Mouse (Mus musculus) ovary, postnatal 10 days (tissue): ENCODE measurements around the gene Serpina1e.

ENCODE experiments used
- DNase-seq: peaks from one replicate; pipeline ENCODE4 v3.0.0; 2022; ENCODE audit warnings: low spot score

Serpina1e gene

DNA sequence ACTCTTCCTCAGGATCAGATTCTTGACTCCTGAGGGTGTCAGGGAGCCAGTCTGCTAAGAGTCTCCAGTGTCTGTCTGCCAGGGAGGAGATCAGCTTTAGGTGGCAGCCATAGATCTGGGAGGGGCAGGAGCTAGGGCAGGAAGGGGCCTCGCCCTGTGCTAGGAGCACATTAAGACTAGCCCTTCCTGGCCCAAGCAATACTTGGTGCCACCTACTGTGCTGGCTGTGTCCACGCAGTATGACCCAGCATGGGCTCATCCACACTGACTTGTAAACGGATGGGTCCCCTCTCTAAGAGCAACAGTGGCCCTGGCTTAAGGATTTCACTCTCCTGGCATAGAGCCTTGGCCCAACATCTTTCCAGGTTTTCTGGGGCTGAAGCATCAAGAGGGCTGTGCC lies at the start of gene Serpina1e:
TSS of gene Serpina1e (minus strand) at position 178 of the 400 bp plus-strand sequence.
- no peak for DNase-seq

DNA sequence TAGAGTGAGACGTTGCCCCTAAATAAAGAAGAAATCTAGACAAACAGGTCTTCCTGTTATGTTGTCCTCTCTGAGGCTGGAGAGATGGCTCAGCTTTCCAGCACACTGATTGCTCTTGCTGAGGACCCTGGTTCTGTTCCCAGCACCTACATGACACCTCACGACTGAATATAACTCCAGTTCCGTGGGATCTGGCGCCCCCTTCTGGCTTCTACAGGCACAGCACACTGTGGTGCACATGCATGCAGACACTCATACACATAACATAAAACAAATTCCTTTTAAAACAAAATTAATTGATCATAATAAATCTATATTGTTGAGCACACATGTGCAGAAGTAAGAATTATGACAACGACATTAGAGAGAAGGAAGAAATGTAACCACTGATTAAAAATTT lies 45.9 kb upstream of the Serpina1e start:
- no peak for DNase-seq

DNA sequence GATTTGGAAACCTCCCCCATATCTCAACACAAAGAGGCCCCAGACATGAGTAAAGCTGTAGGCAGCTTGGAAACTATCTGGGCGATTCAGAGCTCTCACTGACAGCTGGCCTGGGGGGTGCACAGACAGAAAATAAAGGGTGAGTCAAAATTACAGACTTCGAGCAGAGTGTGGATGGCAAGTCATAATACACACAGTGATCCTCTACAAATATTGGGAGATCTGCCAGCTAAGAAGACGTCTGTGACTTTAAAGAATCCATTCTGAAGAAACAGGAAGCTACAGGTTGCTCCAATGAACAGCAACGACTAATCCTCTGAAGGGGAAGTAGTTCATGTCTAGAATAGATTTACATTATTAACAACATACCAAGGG lies 44.5 kb upstream of the Serpina1e start:
- no peak for DNase-seq

DNA sequence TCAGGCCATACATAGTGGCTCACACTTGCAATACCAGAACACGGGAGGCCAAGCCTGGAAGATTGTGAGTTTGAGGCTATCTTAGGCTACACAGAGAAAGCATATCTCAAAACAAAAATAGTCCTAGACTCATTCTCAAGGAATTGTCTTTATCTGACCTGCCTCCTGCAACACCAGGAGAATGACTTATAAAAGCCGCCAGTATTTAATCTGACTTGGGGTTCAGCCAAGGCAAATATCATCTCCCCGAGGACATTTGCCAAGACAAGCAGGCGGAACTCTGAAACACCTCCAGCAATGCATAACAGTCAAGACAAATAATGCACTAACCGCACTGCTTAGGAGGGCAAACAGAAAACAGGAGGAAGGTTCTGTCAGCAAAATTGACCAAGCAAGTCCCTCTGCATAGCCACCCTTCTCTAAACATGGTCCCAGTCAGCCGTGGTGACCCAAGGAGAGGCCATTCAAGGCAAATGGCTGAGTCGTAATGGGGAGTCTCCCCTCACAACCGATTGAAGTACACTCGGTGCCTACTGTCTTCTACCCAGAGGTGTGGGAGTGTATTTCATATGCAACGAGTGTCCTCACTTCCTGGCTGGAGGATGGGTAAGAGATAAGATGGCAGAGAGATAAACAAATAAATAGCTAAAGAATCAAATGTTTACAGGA lies 43.9 kb upstream of the Serpina1e start:
- no peak for DNase-seq

DNA sequence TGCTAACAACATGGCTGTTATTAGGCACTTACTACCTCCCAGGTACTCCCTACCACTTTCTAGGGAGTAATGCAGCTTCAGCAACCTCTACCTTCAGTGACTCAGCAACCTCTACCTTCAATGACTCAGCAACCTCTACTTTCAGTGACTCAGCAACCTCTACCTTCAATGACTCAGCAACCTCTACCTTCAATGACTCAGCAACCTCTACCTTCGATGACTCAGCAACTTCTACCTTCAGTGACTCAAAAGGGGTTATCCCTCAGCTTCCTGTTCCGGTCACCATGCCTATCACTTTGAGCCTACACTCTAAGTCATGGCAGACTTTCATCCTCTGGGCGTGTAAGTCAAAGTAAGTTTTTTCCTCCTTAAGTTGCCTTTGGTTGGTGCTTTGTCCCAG lies 41.8 kb upstream of the Serpina1e start:
- DNase-seq = no peak

DNA sequence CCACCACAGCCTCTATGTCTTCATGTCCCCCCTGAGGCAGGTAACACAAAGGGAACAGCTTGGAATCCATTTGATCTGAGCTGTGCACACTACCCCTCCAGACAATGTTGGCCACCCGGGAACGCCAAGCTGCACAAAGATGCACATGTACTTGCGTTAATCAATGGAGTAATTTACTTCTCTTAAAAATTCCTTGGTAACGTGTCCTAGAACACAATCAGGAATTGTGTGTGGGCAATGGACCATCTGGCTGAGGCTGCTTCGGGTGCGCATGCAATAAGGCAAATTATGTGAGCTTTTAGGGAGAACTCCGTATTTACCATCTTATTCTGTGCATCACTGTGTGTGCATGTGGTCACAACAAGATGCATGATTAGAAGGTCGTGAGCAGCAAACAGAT lies 40.8 kb upstream of the Serpina1e start:
- no peak for DNase-seq

DNA sequence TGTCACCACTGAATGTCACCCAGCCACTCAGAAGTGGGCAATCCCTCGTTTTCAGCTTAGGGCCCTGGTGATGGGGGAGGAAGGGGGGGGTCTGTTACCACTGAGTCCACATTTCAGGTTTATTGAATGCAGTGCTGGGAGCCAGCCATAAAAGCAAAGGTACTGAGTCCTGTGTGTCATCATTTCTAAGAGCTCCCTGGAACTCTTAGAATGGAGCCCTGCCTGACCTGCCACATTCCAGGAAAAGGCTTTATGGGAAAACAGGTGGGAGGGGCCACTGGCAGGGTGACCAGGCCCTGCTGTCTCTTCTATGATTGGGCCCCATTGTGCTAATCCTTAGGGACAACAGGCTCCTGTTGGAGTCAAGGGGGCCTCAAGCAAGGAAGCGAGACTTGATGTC lies 37.7 kb upstream of the Serpina1e start:
- DNase-seq = no peak

DNA sequence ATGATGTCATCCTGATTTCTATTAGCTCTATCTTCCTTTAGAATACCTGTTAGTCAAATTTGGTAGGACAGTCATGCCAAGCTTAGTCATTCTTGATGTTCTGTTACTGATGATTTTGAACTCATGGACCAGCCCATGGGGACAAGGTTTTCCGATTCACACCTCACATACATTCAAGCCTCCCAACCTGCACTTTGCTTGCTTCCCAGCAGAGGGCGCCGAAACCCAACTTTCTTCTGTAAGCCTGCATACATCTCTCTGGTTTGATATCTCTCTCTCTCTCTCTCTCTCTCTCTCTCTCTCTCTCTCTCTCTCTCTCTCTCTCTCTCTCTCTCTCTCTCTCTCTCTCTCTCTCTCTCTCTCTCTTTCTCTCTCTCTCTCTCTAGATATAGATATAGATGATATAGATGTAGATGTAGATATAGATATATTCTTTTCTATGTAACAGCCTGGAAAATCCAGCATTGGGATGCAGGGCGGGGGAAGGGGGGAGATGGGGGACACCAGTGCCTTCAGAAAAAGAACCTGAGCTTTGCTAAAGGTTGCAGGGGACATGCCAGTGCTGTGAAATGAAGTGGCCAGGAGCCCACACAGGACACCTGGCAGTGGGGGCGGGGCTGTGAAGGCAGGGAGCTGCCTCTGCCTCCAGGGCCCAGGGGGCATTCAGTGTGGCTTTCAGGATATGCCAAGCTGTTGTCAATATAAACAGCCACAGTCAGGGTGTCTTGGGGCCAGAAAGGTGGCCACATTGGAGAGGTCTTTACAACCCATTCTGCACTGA lies 36.7 kb upstream of the Serpina1e start:
- peak; percentile 50 for DNase-seq

DNA sequence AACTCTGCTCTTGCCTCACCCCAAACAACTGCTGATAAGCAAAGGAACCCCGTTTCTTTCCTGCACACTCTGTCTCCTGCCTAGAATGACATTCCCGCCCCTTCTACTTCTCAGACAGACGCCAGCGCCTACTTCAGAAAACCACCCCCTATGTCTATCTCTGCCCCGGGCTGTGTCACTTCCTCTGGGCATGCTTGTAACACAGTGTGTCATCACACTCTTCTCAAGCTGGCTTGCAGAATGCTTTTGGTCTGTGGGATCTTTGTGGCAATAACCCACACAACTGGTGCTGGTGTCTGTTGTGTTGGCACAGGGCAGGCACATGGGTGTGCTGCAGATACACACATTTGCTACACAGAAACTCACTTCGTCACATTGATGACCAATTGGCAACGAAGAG lies 34.2 kb upstream of the Serpina1e start:
- no peak for DNase-seq

DNA sequence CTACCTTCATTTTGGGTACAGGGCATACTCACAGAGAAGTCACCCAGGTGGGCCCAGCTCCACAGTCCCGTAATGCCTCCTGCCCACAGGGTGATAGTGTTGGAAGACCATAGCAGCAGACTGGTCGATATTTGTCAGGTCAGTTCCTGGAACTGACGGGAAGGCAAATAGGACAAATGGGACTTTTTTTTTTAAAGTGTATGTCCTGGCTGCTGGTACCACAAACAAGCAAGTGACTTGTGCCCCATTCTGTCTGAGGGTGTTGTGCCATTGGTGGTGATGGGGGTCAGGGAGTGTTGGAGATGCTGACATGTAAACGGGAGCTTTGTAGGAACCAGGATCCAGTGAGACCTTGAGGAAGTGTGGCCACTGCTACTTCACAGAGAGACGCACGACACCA lies 31.1 kb upstream of the Serpina1e start, which contains the start of gene Serpina11:
TSS of gene Serpina11 (minus strand) at position 101 of the 400 bp plus-strand sequence.
- no peak for DNase-seq

DNA sequence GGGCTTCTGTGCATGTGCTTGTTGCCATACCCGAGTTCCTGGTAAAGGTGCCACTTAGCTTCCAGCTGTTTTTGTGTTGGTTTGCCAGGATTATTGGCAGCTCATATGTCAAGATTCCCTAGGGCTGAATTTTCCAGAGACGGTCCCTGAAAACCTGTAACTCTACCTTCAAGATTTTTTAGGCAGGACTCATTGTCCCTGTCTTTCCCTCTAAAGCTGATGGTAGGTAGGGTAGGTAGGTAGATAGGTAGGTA lies 30.7 kb upstream of the Serpina1e start:
- no peak for DNase-seq

DNA sequence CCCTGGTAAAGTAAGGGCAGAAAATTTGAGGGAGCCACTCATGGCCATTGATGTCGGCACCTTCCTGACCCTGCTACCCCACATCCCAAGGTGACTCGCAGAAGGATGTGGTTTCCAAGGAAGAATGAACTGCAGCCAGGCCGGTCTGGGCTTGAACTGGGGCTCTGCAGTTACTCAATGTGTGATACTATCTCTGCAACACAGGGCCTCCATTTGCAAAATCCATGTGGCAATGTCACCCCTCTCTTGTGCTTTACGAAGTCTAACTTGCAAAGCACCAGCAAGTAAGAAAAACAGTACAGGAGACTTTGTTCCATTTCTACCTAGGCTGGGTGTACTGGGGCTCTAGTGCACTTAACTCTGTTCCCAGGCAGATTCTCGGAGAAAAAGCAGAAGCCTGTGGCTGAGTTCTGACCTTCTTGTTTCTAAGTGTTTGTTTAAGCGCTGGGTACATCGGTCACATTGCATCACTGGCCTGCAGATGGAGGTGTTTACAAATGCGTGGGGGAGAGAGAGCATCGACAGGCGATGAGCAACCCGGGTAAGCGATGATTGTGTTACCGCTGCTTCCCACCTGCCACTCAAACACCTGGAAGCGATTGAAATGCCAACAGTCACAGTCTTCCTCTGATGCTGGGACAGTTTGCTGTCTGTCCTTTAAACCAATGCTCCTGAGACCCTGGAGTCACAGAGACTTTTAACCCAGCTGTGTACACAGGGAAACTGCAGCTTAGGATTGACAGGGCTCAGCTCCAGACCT lies 30.2 kb upstream of the Serpina1e start:
- no peak for DNase-seq

DNA sequence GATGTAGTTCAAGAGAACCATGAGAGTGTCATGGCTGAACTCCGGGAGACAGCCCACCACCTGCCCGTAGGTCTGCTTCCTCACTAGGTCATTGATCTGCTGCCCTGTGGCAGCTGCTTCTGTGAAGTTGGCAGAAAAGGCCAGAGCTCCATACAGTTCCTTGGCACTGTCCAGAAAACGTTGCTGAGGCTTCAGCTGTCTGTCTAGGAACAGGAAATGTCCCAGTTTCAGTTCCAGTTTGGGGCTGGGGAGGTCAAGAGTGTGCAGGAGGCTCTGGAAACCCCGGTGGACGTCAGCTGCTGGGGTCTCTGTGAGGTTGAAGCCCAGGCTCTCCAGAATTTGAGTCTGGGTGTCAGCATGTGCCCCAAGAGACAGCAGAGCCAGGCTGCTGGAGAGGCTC lies 27.1 kb upstream of the Serpina1e start:
- DNase-seq = no peak

DNA sequence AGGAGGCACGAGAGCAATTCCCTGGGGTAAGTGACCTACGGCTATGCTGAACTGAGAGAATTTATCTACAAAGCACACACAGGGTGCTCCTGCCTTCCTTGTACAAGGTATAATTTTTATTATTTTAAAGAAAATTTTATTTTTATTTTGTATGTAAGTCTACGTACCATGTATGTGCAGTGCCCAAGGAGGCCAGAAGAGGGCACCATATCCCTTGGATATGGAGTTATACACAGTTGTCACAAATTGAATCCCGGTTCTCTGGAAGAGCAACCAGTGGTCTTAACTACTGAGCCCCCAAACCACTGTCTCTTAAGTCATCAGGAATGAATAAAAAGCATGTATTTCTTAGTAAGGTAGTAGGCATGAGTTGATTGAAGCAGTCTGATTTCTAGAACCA lies 26.2 kb upstream of the Serpina1e start:
- no peak for DNase-seq

DNA sequence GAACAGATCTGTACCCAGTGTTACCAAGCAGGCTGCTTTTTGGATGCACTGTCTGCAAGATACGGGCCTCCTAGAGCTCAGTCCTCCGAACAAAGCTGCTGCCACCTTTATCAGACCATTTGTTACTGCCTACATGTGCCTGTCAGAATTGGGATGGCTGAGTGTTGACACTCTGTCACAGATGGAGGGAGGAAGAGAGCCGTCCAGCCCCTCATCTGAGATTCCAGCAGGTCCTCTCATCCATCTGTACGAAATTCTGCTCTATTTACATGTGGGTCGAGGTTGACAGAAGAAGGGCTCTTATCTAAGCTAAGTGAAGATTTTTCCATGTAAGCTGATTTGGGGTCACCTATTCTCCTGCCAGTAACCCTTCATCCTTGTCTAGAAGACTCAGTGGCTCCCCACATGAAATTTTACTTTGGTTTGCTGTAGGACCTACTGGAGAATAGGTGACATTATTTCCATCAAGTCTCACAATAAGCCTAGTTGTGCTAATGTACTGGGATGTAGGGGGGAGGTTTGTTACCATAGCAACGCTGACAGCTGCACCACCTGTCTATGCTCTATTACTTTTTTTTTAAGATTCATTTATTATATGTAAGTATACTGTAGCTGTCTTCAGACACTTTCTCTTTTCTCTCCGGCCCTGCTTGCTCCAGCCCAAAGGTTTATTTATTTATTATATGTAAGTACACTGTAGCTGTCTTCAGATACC lies 23.0 kb upstream of the Serpina1e start:
- DNase-seq = no peak

DNA sequence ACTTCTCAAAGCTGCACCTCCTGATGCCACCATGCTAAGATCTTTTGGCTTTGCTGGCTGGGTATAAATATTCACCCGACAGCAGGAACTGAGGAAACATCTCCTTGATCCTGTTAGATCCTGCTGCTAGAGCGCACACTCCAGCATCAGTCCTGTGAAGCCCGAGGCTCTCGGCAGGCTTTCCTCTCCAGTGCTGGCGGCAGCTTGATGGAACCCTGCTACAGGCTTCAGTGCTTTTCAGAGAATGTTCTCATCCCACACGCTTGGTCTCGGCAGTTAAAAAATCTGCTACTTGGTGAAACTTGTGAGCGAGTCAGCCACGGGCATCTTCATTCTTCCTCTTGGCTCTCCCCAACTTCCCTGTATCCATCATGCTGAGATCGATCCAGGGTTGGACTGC lies 19.5 kb upstream of the Serpina1e start:
- DNase-seq = no peak

DNA sequence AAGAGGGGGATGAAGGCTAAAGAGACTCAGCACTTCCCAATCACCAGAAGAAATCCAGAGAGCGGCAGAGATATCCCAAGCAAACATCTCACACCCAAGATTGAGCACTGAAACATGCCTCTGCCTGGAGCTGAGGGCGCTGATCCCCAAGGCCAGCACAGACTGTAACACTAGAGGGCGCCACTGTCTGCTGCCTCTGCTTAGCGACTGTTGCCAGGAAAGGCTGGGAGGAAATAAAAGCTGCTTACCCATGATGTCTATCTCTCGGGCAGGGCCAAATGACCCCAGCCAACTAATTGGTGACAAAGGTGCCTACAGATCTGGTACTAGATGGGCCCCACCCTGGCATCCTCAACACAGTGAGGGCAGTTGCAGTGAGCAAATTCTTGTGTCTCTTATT lies 19.1 kb upstream of the Serpina1e start:
- DNase-seq = no peak

DNA sequence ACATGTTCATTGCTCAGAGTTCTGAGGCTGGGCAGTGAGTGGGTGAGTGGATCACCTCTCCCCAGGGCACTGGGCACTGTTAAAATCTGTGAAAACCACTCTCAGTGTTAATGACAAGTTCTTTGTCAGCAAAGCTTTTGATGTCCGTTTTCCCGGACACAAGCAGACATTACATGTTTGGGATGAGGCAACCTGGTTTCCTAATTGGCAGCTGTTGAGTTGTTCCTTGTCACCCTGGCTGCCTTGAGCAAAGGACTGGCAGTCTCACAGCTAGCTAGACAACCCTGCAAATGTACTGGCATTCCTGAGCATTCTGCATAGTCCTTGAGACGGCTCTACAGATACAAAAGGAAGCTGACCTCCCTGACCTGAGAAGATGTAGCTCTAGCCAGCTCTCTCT lies 18.3 kb upstream of the Serpina1e start:
- no peak for DNase-seq

DNA sequence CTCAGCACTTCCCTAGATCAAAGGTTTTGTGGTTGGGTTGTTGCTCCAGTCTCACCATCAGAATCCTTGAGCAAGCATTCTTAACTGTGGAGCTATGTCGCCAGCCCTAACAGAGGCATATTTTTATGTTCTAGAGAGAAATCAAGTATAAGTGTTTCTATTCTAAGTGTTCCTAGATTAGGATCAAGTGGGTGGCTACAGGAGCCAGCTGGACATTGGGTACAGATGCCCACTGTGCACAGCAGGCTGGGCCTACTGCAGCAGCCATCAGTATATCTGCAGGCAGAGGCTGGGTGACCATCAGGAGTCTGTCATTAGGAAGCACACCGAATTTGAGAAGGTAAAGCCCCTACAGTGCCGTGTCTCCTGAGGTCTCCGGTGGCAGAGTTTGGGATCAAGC lies 12.3 kb upstream of the Serpina1e start:
- DNase-seq = no peak

DNA sequence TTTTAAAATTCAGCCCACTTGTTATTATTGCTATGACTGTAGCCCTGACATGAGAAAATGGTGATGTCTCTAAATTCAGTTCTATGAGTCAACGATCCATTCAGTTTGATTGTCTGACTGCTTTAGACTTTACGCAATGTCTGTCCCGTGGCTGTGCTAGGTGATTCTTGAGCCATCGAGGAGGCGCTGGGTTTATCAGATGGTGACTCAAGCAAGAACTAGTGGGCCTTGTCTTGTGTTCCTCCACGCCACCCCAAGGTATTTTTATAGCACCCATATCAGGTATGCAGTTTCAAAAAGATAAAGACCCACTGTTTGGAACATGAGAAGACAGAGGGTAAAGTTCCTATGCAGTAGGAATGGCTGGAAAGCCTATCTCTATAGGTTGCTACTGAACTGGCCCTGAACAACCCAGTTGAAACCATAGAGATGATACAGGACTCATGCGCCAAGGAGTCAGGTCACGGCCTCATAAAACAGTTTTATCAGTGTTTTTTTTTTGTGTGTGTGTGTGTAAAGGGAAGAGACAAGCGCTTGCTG lies 10.9 kb upstream of the Serpina1e start:
- DNase-seq = no peak

DNA sequence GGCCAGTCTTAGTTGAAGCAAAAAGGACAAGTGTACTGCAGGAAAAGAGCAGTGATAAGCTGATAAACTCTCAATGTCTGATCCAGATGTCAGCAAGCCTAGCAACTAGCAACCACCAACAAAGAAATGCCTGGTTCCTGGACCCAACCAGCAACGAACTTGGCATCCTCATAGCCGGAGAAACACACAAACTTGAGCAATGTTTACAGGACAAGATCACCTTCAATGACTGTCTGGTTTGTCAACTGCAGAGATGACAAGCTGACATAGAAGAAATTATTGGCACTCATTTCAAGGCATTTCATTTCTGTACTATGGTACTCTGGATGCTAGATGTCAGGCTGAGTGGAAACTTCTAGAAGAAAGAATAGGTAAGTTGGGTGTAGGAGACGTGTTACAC lies 8.0 kb upstream of the Serpina1e start:
- DNase-seq = no peak

DNA sequence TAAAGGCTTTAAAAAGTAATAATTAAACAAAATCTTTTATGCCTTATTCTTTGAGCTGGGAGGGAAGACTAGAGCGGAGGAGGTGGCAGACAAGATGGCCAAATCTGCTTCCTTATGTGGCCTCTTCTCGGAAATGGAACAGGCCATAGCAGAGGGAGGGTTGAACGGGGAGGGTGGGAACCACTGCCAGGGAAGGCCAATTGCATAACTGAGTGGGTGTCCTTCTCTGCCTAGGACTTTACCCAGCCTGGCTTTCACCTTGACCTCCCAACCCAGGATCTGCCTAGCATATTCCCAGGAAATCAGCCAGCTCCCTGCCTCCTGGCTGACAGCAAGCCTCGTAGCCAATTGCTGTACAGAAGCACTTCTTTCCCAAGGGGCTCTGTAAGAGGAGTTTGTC lies 4.5 kb upstream of the Serpina1e start:
- DNase-seq = no peak
